Mouse (Mus musculus): ENCODE measurements at regions not wholly inside any gene's neighbourhood (a gene's known extent, or its start where the extent isn't known, plus 50 kb on each side); places are given as distances from the start of the nearest gene placed in this dataset.

DNA sequence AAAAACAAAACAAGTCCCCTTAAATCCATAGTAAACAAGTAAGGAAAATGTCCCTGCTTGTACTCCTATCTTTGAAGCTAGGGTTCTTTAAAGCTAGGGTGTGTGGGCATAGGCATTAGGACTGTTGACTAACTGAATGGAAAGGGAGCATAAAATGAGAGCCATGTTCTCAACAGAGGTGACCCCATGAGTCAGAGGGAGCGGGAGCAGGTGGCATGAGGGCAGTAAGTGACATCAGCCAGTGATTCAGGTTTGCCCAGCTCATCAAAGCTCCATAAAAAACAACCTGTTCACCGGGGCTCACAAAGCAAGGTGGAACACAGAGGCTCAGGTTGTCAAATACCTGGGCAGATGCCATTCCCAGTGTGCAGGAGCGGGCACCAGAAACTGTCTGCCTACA is 104.6 kb upstream of the 1700056E22Rik start:
- ATAC-seq (ENCODE audit: low TSS enrichment), result no peak

DNA sequence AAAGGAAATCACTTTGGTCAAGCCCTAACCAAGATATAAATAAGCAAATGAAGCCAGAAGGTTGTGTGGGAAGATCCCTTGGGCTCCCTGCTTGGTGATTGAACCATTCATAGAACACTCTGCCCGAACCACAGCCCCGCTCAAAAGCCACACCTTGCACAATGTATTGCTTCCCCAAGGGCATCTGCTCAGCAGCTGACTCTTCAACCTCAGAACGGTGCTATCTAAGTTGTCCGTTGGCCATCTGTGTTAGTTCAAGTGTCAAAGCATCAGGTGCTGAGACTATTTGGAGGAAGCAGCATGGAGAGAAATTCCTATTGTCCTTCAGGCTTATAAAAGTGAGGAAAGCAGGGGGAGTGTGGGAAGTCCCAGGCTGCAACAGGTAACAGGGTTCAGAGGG is 96.8 kb upstream of the 1700056E22Rik start:
- no peak for ATAC-seq (ENCODE audit: low TSS enrichment)

DNA sequence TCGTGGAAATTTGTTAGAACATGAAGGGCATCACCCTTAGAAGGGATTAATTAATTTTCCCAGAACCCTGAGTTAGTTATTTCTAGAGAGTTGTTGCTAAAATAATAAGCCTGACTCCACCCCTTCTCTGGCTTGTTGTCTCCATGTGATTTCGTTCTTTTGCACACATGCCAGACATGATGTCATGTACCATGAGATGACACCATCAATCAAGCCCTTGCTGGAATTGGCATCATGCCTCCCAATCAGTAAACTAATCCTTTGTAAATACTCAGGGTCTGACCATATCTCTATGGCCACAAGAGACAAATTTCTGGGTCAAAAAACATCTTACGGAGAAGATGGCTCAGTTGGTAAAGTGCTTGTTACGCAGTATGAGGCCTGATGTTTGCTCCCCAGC is 93.2 kb upstream of the 1700056E22Rik start:
- no peak for ATAC-seq (ENCODE audit: low TSS enrichment)

DNA sequence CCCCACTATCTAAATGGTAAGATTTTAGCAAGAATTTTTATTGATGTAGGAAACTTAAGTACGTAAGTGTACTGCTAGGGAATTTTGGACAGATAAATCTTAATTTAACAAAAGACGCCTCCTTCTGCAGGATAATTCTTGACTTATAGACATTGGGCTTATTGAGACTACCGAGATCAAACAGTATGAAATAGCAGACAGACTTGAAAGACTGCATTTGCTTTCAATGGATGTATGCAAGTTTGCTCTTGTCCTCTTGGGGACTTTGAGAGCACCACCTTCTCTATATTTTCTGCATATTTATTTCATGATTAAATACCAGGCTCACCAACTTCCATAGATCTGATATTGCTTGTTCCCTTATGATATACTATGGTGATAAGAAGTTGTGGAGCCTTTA is 92.8 kb upstream of the 1700056E22Rik start:
- no peak for ATAC-seq (ENCODE audit: low TSS enrichment)

All from frontal cortex, adult (tissue).